Mouse (Mus musculus): Measurements from ENCODE around the gene Kbtbd3. TPM values are rescaled to one million over a fixed set of nuclear protein-coding genes. Genes with fewer than 3 reads are reported as not detected.

Gene Kbtbd3
- polyA plus RNA-seq (2012): 0.03 TPM in 1 of 2 replicates, not detected in the other

DNA sequence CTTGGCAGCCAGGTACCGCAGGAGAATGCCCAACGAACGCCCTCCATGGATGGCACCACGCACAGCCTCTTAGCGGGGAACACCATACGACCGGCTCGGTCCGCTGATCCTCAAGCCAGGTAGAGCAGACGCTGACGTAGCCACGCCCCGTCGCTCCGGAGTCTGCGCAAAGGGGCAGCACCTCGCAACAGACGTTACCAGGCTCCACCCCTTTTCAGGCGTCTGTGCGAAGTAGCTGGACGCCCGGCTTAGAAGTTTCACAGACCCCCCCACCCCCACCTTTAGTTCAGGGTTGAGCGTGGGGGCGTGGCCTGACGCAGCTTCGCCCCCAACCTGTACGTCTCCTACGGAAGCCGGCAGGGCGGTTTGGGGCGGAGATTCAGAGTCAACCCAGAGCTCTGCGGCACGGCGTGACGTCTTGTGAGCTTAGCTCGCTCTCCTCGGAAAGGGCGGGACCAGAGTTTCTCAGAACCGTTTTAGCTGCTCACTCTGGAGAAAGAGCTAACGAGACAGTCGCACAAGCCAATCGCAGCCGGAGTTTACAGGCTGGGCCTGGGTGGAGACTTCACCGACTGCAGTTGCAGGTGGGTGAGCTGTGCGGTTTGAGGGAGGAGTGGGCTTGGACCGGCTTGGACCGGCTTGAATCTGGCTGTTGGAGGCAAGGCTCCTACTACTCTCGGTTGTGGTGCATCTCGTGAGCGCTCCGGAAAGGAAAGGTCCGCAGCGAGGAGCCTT is at the start of gene Kbtbd3, which contains the start of gene Aasdhppt:
TSS of gene Kbtbd3 (plus strand) at position 483 of the 735 bp plus-strand sequence.
TSS of gene Aasdhppt (minus strand) at position 121 of the 735 bp plus-strand sequence.
- Histone ChIP-seq H3K9me3 (ENCODE audit: control insufficient read depth, low read length) (no peaks in the 10 kb centered on the region), H3K27me3 (ENCODE audit: control insufficient read depth) (no peaks in the 10 kb centered on the region), H3K4me3 (replicated peaks) (peak within 1 kb of the TSS; percentile 85)

GRCm38 (mm10) chr9:4259841-4260745 is 49.5 kb upstream of the Kbtbd3 start:
- Histone ChIP-seq H3K27me3 (ENCODE audit: control insufficient read depth) (no peaks in the 10 kb centered on the region; the same call in 1 of the 2 replicates), H3K4me3 (replicated peaks) (peak overlapping the region; percentile 43), H3K9me3 (ENCODE audit: control insufficient read depth, low read length) (peaks cover 21% of the 10 kb centered on the region), H3K36me3 (ENCODE audit: control insufficient read depth) (no peaks in the 10 kb centered on the region), H3K4me1 (ENCODE audit: control insufficient read depth) (no peaks in the 10 kb centered on the region)
- TF ChIP-seq GATA1 (IDR thresholded peaks at IDR 0.05; ENCODE audit: low read length) (no peak), TAL1 (IDR thresholded peaks at IDR 0.05; ENCODE audit: low read length) (no peak)

More for the DNA sequence above, at the start of gene Kbtbd3, which contains the start of gene Aasdhppt:
- Histone ChIP-seq H3K36me3 (ENCODE audit: control insufficient read depth) (peaks cover 11% of the 10 kb centered on the region), H3K4me1 (ENCODE audit: control insufficient read depth) (peaks cover 41% of the 10 kb centered on the region)
- TF ChIP-seq TAL1 (IDR thresholded peaks at IDR 0.05; ENCODE audit: low read length): no peak
- no peak for TF ChIP-seq GATA1 (IDR thresholded peaks at IDR 0.05; ENCODE audit: low read length)

DNA sequence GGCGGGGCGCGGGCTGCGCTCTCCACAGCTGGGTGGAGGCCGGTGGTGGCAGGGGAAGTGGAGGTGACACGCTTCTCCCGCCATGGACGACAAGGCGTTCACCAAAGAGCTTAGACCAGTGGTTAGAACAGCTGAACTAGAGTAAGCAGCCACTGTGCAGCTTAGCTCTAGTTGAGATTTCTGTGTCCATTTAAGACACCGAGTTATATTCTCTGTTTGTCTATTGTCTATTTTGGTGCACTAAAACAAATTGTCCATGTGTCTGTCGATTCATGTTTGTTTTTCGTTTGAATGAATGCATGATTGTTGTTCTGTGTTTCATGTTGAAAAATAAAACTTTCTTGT is 48.9 kb upstream of the Kbtbd3 start:
- Histone ChIP-seq H3K4me3 (replicated peaks) (peak overlapping the region; percentile 43), H3K9me3 (ENCODE audit: control insufficient read depth, low read length) (peaks cover 21% of the 10 kb centered on the region), H3K4me1 (ENCODE audit: control insufficient read depth) (no peaks in the 10 kb centered on the region), H3K36me3 (ENCODE audit: control insufficient read depth) (no peaks in the 10 kb centered on the region), H3K27me3 (ENCODE audit: control insufficient read depth) (no peaks in the 10 kb centered on the region; the same call in 1 of the 2 replicates)
- TF ChIP-seq GATA1 (IDR thresholded peaks at IDR 0.05; ENCODE audit: low read length) (no peak), TAL1 (IDR thresholded peaks at IDR 0.05; ENCODE audit: low read length) (no peak)

GRCm38 (mm10) chr9:4266881-4267280 is 42.8 kb upstream of the Kbtbd3 start:
- TF ChIP-seq GATA1 (IDR thresholded peaks at IDR 0.05; ENCODE audit: low read length): no peak
- TF ChIP-seq TAL1 (IDR thresholded peaks at IDR 0.05; ENCODE audit: low read length): no peak
- H3K36me3 ChIP-seq (ENCODE audit: control insufficient read depth): no peaks in the 10 kb centered on the region
- peaks cover 3% of the 10 kb centered on the region; the same call in 1 of the 2 replicates for H3K9me3 ChIP-seq (ENCODE audit: control insufficient read depth, low read length)
- no peaks in the 10 kb centered on the region for H3K27me3 ChIP-seq (ENCODE audit: control insufficient read depth)
- no peaks in the 10 kb centered on the region for H3K4me1 ChIP-seq (ENCODE audit: control insufficient read depth)
- H3K4me3 ChIP-seq (replicated peaks): no peak overlapping the region

DNA sequence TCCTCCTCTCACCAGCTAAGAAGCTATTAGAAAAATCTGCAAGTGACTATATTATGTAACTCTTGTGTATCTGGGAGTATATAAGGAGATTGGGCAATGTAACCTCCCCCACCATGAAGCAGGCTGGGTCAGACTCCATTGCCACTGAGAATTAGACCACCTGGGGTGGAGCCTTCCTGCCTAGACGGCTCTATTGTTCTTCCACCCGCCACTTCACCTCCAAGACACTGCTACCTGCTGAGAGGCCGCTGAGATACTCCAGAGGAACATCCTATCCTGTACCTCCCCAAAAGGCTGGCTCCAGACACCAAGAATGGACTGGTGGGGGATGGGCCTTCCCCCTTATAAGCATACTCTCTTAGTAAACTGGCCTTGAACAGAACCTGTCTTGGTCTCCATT is 25.8 kb upstream of the Kbtbd3 start:
- H3K9me3 ChIP-seq (ENCODE audit: control insufficient read depth, low read length): no peaks in the 10 kb centered on the region
- H3K4me1 ChIP-seq (ENCODE audit: control insufficient read depth): peaks cover 2% of the 10 kb centered on the region
- H3K36me3 ChIP-seq (ENCODE audit: control insufficient read depth): peaks cover 9% of the 10 kb centered on the region
- H3K4me3 ChIP-seq (replicated peaks): no peak overlapping the region
- H3K27me3 ChIP-seq (ENCODE audit: control insufficient read depth): no peaks in the 10 kb centered on the region
- no peak for TF ChIP-seq GATA1 (IDR thresholded peaks at IDR 0.05; ENCODE audit: low read length)
- TF ChIP-seq TAL1 (IDR thresholded peaks at IDR 0.05; ENCODE audit: low read length): no peak

DNA sequence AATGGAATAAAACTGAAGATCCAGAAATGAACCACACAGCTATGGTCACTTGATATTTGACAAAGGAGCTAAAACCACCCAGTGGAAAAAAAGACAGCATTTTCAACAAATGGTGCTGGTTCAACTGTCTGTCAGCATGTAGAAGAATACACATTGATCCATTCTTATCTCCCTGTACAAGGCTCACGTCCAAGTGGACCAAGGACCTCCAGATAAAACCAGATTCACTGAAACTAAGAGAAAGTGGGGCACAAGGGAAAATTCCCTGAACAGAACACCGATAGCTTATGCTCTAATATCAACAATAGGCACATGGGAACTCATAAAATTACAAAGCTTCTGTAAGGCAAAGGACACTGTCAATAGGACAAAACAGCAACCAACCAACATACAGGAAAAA is 9.2 kb upstream of the Kbtbd3 start:
- H3K36me3 ChIP-seq (ENCODE audit: control insufficient read depth): peaks cover 34% of the 10 kb centered on the region
- no peaks in the 10 kb centered on the region for H3K27me3 ChIP-seq (ENCODE audit: control insufficient read depth)
- H3K4me1 ChIP-seq (ENCODE audit: control insufficient read depth): peaks cover 5% of the 10 kb centered on the region
- no peaks in the 10 kb centered on the region for H3K9me3 ChIP-seq (ENCODE audit: control insufficient read depth, low read length)
- TF ChIP-seq GATA1 (IDR thresholded peaks at IDR 0.05; ENCODE audit: low read length) (no peak), TAL1 (IDR thresholded peaks at IDR 0.05; ENCODE audit: low read length) (no peak)
- H3K4me3 ChIP-seq (replicated peaks): no peak overlapping the region

DNA sequence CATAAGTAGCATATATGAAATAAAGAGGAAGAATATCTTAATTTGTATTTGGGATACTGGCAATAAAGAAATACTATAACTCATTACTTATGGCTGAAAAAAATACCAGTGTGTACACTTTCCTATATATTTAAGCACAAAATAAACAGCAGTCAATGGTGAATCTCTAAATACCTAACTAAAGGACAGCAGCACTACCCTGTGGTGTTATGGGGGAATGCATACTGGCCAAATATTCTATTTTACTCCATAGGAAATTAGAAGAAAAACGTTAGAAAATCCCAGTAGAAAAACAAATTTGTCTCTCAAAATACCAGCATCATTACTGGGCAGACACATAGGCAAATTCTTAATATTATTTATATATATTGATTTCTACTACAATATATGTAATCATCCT is 4.8 kb upstream of the Kbtbd3 start:
- no peak overlapping the region for H3K4me3 ChIP-seq (replicated peaks)
- H3K27me3 ChIP-seq (ENCODE audit: control insufficient read depth): no peaks in the 10 kb centered on the region
- H3K4me1 ChIP-seq (ENCODE audit: control insufficient read depth): peaks cover 27% of the 10 kb centered on the region
- H3K36me3 ChIP-seq (ENCODE audit: control insufficient read depth): peaks cover 29% of the 10 kb centered on the region
- H3K9me3 ChIP-seq (ENCODE audit: control insufficient read depth, low read length): no peaks in the 10 kb centered on the region
- no peak for TF ChIP-seq GATA1 (IDR thresholded peaks at IDR 0.05; ENCODE audit: low read length)
- no peak for TF ChIP-seq TAL1 (IDR thresholded peaks at IDR 0.05; ENCODE audit: low read length)

GRCm38 (mm10) chr9:4308628-4309350 is 844 bp upstream of the Kbtbd3 start:
- TF ChIP-seq TAL1 (IDR thresholded peaks at IDR 0.05; ENCODE audit: low read length): no peak
- no peak for TF ChIP-seq GATA1 (IDR thresholded peaks at IDR 0.05; ENCODE audit: low read length)

More at GRCm38 (mm10) chr9:4308628-4309350, 844 bp upstream of the Kbtbd3 start:
- peak overlapping the region; percentile 85 for H3K4me3 ChIP-seq (replicated peaks)
- H3K4me1 ChIP-seq (ENCODE audit: control insufficient read depth): peaks cover 41% of the 10 kb centered on the region
- no peaks in the 10 kb centered on the region for H3K9me3 ChIP-seq (ENCODE audit: control insufficient read depth, low read length)
- H3K36me3 ChIP-seq (ENCODE audit: control insufficient read depth): peaks cover 9% of the 10 kb centered on the region
- no peaks in the 10 kb centered on the region for H3K27me3 ChIP-seq (ENCODE audit: control insufficient read depth)
